Mouse (Mus musculus) neural tube, embryonic 11.5 days (tissue): ENCODE measurements at regions not wholly inside any gene's neighbourhood (a gene's known extent, or its start where the extent isn't known, plus 50 kb on each side); places are given as distances from the start of the nearest gene placed in this dataset.
"Not testable (repeated sequence)": the region's sequence is repeated elsewhere in the genome, so short reads cannot be mapped to it uniquely, and the experiment has no call there.

Experiments
- ATAC-seq: fragments of 200-750 bp; cut with Nextera tagmentation; 2 replicates; pipeline ENCODE4 v1.8.0; 2017; ENCODE audit warnings: moderate number of reproducible peaks, mild to moderate bottlenecking, moderate TSS enrichment, moderate library complexity; ENCODE audit not compliant: insufficient read depth, low FRiP score, low TSS enrichment
- DNase-seq: peaks from one replicate; pipeline ENCODE4 v3.0.0-alpha.2; 2015; ENCODE audit warnings: low spot score
- H3K27ac ChIP-seq: fragments of 300-500 bp; sonication (generic); 2 replicates; pipeline ENCODE4 v1.5.1; 2014; ENCODE audit warnings: low read depth, mild to moderate bottlenecking, low read length
- H3K27me3 ChIP-seq: fragments of 300-500 bp; sonication (generic); 2 replicates; pipeline ENCODE4 v1.6.1; 2014; ENCODE audit warnings: mild to moderate bottlenecking, low read length, mixed read lengths; ENCODE audit not compliant: control insufficient read depth, insufficient read depth
- H3K36me3 ChIP-seq: fragments of 300-500 bp; sonication (generic); 2 replicates; pipeline ENCODE4 v1.6.1; 2014; ENCODE audit warnings: mild to moderate bottlenecking, low read length, moderate library complexity, mixed read lengths; ENCODE audit not compliant: control insufficient read depth, insufficient read depth
- H3K4me1 ChIP-seq: fragments of 300-500 bp; sonication (generic); 2 replicates; pipeline ENCODE4 v1.6.1; 2014; ENCODE audit warnings: low read length, mixed read lengths; ENCODE audit not compliant: control insufficient read depth, insufficient read depth
- H3K4me2 ChIP-seq: fragments of 300-500 bp; sonication (generic); 2 replicates; pipeline ENCODE4 v1.6.1; 2014; ENCODE audit warnings: low read depth, mild to moderate bottlenecking, moderate library complexity
- H3K4me3 ChIP-seq: fragments of 300-500 bp; sonication (generic); 2 replicates; pipeline ENCODE4 v1.5.1; 2014; ENCODE audit warnings: low read depth, low read length
- H3K9ac ChIP-seq: fragments of 300-500 bp; sonication (generic); 2 replicates; pipeline ENCODE4 v1.6.1; 2014; ENCODE audit warnings: mild to moderate bottlenecking, low read length
- H3K9me3 ChIP-seq: fragments of 300-500 bp; sonication (generic); 2 replicates; pipeline ENCODE4 v1.6.1; 2016; ENCODE audit warnings: low read length; ENCODE audit not compliant: control insufficient read depth
- WGBS: fragments of 180-500 bp; shearing (Covaris S2); extraction: QIAGEN DNeasy Blood & Tissue Kit; methylation state at CpG from one replicate; pipeline ENCODE4 v1.1.7; 2014; 5-methylcytosine and 5-hydroxymethylcytosine counted together

GRCm38 (mm10) chr13:70260003-70260496 lies 377.4 kb downstream of the Ice1 start:
- no peak overlapping the region for H3K4me3 ChIP-seq
- peak; percentile 33 for DNase-seq
- no peak overlapping the region for H3K4me2 ChIP-seq
- 59% methylated on average over 12 of the region's 12 CpGs for WGBS
- no peak overlapping the region for H3K27ac ChIP-seq
- ATAC-seq = peak; percentile 41
- no peaks in the 10 kb centered on the region for H3K36me3 ChIP-seq
- no peaks in the 10 kb centered on the region for H3K4me1 ChIP-seq
- H3K9ac ChIP-seq = no peak overlapping the region
- H3K27me3 ChIP-seq = no peaks in the 10 kb centered on the region
- H3K9me3 ChIP-seq = no peaks in the 10 kb centered on the region

- no peak for ATAC-seq
- Histone ChIP-seq H3K4me3 (no peak overlapping the region), H3K36me3 (no peaks in the 10 kb centered on the region)
Observed at GRCm38 (mm10) chr13:70263654-70264053, 373.8 kb downstream of the Ice1 start.

GRCm38 (mm10) chr13:70276884-70277378 lies 360.5 kb downstream of the Ice1 start:
- not testable (repeated sequence) for H3K27me3 ChIP-seq, H3K27ac ChIP-seq, H3K9me3 ChIP-seq, H3K9ac ChIP-seq, H3K4me2 ChIP-seq, DNase-seq, H3K36me3 ChIP-seq, ATAC-seq, H3K4me3 ChIP-seq, H3K4me1 ChIP-seq
- 82% methylated on average over 5 of the region's 10 CpGs for WGBS

More at GRCm38 (mm10) chr13:70263654-70264053, 373.8 kb downstream of the Ice1 start:
- H3K9me3 ChIP-seq = no peaks in the 10 kb centered on the region
- WGBS = 90% methylated on average over 3 of the region's 3 CpGs
- H3K4me2 ChIP-seq = no peak overlapping the region
- H3K27me3 ChIP-seq = no peaks in the 10 kb centered on the region
- DNase-seq = no peak
- H3K27ac ChIP-seq = no peak overlapping the region
- H3K9ac ChIP-seq = no peak overlapping the region
- H3K4me1 ChIP-seq = no peaks in the 10 kb centered on the region

GRCm38 (mm10) chr13:70277667-70278591 lies 359.5 kb downstream of the Ice1 start:
- 85% methylated on average over 13 of the region's 13 CpGs for WGBS
- no peak for DNase-seq
- no peak overlapping the region for H3K27ac ChIP-seq

GRCm38 (mm10) chr13:70281051-70281847 lies 356.2 kb downstream of the Ice1 start:
- no peaks in the 10 kb centered on the region for H3K27me3 ChIP-seq
- H3K4me3 ChIP-seq = no peak overlapping the region
- ATAC-seq = no peak
- no peak overlapping the region for H3K9ac ChIP-seq
- H3K9me3 ChIP-seq = no peaks in the 10 kb centered on the region
- WGBS = 81% methylated on average over 7 of the region's 7 CpGs
- H3K36me3 ChIP-seq = no peaks in the 10 kb centered on the region
- H3K27ac ChIP-seq = no peak overlapping the region
- peaks cover 5% of the 10 kb centered on the region; the same call in 1 of the 2 replicates for H3K4me1 ChIP-seq
- no peak overlapping the region for H3K4me2 ChIP-seq
- no peak for DNase-seq

More at GRCm38 (mm10) chr13:70277667-70278591, 359.5 kb downstream of the Ice1 start:
- Histone ChIP-seq H3K36me3 (no peaks in the 10 kb centered on the region), H3K4me3 (no peak overlapping the region), H3K4me2 (no peak overlapping the region), H3K27me3 (no peaks in the 10 kb centered on the region), H3K4me1 (0 out of 2 replicates have a peak, but pooled peaks cover 3% of the 10 kb centered on the region), H3K9me3 (no peaks in the 10 kb centered on the region), H3K9ac (no peak overlapping the region)
- no peak for ATAC-seq

- H3K4me2 ChIP-seq = no peak overlapping the region
Observed at GRCm38 (mm10) chr13:70282731-70283130, 354.7 kb downstream of the Ice1 start.

GRCm38 (mm10) chr13:70283231-70283630 lies 354.2 kb downstream of the Ice1 start:
- no peaks in the 10 kb centered on the region for H3K27me3 ChIP-seq
- no peaks in the 10 kb centered on the region for H3K9me3 ChIP-seq
- DNase-seq = no peak
- ATAC-seq = peak; percentile 53; the same call in 1 of the 2 replicates
- peaks cover 5% of the 10 kb centered on the region; the same call in 1 of the 2 replicates for H3K4me1 ChIP-seq
- H3K4me2 ChIP-seq = no peak overlapping the region
- H3K27ac ChIP-seq = 0 out of 2 replicates have a peak overlapping the region, but pooled peaks have one; percentile 4
- 11% methylated on average over 5 of the region's 5 CpGs for WGBS
- H3K9ac ChIP-seq = no peak overlapping the region
- H3K4me3 ChIP-seq = no peak overlapping the region
- no peaks in the 10 kb centered on the region for H3K36me3 ChIP-seq

More at GRCm38 (mm10) chr13:70282731-70283130, 354.7 kb downstream of the Ice1 start:
- no peaks in the 10 kb centered on the region for H3K27me3 ChIP-seq
- H3K9me3 ChIP-seq = no peaks in the 10 kb centered on the region
- ATAC-seq (no peak; the same call in 1 of the 2 replicates), DNase-seq (peak; percentile 34)
- H3K4me3 ChIP-seq = no peak overlapping the region
- WGBS = 10% methylated on average over 4 of the region's 4 CpGs
- H3K27ac ChIP-seq = no peak overlapping the region
- no peak overlapping the region for H3K9ac ChIP-seq
- no peaks in the 10 kb centered on the region for H3K36me3 ChIP-seq
- peaks cover 5% of the 10 kb centered on the region; the same call in 1 of the 2 replicates for H3K4me1 ChIP-seq

- no peaks in the 10 kb centered on the region for H3K36me3 ChIP-seq
- no peaks in the 10 kb centered on the region for H3K4me1 ChIP-seq
- DNase-seq (no peak), ATAC-seq (no peak)
- no peaks in the 10 kb centered on the region for H3K27me3 ChIP-seq
- H3K4me2 ChIP-seq = no peak overlapping the region
- WGBS = 80% methylated on average over 3 of the region's 3 CpGs
- no peaks in the 10 kb centered on the region for H3K9me3 ChIP-seq
- H3K4me3 ChIP-seq = no peak overlapping the region
- H3K27ac ChIP-seq = no peak overlapping the region
- H3K9ac ChIP-seq = no peak overlapping the region
Observed at GRCm38 (mm10) chr13:70292713-70293112, 344.7 kb downstream of the Ice1 start.
